Mouse (Mus musculus) lung, adult 2 months (tissue): ENCODE data around the gene Esyt3. TPM values are rescaled to one million over a fixed set of nuclear protein-coding genes. Genes with fewer than 3 reads are reported as not detected.
A peak's percentile ranks its signal among the peaks of the same experiment; 100 is the strongest.

ENCODE experiments used
- DNase-seq: peaks from one replicate; pipeline ENCODE4 v3.0.0; 2022
- H3K4me1 ChIP-seq: fragments of 200-500 bp; 2 replicates; pipeline ENCODE4 v1.6.1; 2011; ENCODE audit warnings: low read length; ENCODE audit not compliant: control insufficient read depth, insufficient read depth
- H3K4me3 ChIP-seq: fragments of 200-500 bp; replicated peaks from 2 replicates; pipeline ENCODE3; 2011; ENCODE audit warnings: low read depth, mild to moderate bottlenecking, control low read depth, low read length; ENCODE audit errors: extremely low read depth
- CTCF ChIP-seq: fragments of 200-500 bp; IDR thresholded peaks from 2 replicates; pipeline ENCODE4 v1.5.1; 2011; ENCODE audit warnings: mild to moderate bottlenecking, low read length, control low read depth; ENCODE audit not compliant: insufficient read depth
- POLR2A ChIP-seq: fragments of 200-500 bp; IDR thresholded peaks from 2 replicates; pipeline ENCODE4 v1.6.1; 2011; ENCODE audit warnings: low read depth, mild to moderate bottlenecking, control low read depth, low read length, borderline replicate concordance; ENCODE audit errors: extremely low read depth
- WGBS: fragments of 180-500 bp; shearing (Covaris S2); methylation state at CpG from one replicate; pipeline ENCODE4 v1.1.7; 2018; 5-methylcytosine and 5-hydroxymethylcytosine counted together
- polyA plus RNA-seq: library from polyadenylated mRNA; depleted of rRNA; stranded (reverse); fragments of >200 nt; gene quantifications from 2 replicates; pipeline ENCODE4 v1.2.3, GENCODE M21; 2012

The Esyt3 gene
- polyA plus RNA-seq, 1 experiment = 11.0 TPM

DNA sequence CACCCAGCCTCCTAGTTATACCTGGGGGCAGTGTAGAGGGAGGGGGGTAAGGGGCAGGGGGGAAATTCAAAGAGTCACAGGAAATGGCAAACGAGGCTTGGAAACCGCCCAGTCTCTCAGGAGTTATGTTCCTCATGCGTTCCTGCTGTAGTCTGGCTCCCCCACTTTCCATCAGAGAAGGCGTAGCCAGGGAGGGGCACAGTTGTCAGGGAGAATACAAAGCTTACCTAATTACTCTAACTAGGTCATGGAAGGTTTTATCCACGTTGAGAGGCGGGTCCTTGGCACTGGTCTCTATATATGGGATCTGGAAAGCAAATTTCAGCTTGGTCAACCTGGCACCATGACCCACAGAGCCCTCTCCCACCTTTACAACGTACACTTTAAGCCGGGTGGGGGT, 31.1 kb upstream of the Esyt3 start:
- no peak overlapping the region for H3K4me3 ChIP-seq
- DNase-seq = no peak
- 63% methylated on average over 8 of the region's 8 CpGs for WGBS
- no peak for TF ChIP-seq POLR2A
- no peak for TF ChIP-seq CTCF
- no peaks in the 10 kb centered on the region for H3K4me1 ChIP-seq

DNA sequence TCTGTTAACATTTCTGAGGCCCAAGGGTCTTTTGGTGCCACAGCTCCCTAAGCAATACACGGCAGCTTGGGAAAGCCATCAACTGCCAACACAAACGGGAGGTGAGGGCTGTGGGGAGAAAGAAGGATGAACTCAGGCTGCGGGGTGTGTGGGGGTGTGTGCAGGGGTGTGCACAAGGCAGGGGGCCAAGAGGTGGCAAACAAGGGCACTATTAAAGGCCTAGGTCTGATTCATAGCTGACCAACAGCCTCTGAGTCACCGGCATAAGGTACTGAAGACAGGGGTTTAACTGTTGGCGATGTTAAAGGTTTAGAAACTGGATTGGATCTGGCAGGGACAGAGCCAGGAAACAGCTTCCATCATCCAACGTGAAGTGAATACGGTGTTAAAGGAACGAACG, 30.5 kb upstream of the Esyt3 start:
- TF ChIP-seq POLR2A (no peak), CTCF (no peak)
- no peak for DNase-seq
- 76% methylated on average over 9 of the region's 9 CpGs for WGBS
- Histone ChIP-seq H3K4me1 (no peaks in the 10 kb centered on the region), H3K4me3 (no peak overlapping the region)

DNA sequence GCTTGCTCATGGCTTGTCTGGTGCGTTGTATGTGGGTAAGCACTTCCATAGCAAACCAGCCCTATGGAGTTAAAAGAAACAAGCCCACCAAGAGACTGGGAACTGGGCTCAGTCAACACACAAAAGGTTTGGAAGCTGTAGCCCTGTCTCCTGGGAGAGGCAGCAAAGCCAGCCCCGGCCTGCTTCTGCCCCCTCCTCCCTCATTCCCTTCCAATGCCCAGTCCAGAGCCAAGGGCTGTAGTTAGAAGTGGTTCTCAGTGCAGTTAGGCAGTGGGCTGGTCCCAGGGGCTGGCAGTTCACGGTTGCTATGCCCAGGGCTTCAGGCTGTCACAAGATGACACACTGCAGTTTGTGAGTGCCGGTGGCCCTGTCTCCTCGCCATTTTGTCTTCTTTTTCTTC, 29.7 kb upstream of the Esyt3 start:
- Histone ChIP-seq H3K4me1 (no peaks in the 10 kb centered on the region), H3K4me3 (no peak overlapping the region)
- DNase-seq = no peak
- TF ChIP-seq CTCF (no peak), POLR2A (no peak)
- WGBS = 76% methylated on average over 5 of the region's 5 CpGs

DNA sequence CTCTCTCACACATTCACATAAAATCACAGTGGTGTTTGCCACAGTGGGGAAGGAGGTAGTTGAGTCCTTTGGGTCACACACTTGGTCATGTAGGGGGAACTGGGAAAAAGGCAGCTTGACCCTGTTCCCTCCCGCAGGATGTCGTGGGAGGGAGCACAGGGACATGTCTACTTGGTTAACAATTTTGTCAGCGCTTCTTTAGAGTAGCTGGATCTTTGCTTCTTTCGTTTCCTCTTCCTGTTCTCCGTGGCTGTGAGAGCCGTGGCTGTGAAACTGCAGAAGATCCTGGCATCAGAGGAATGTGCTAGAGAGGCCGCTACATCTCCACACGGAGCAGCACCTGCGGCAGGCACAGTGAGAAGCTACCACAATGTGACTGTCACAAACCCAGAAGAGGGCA, 24.2 kb upstream of the Esyt3 start:
- no peaks in the 10 kb centered on the region for H3K4me1 ChIP-seq
- TF ChIP-seq CTCF = no peak
- no peak for TF ChIP-seq POLR2A
- 49% methylated on average over 9 of the region's 9 CpGs for WGBS
- no peak for DNase-seq
- H3K4me3 ChIP-seq = no peak overlapping the region

DNA sequence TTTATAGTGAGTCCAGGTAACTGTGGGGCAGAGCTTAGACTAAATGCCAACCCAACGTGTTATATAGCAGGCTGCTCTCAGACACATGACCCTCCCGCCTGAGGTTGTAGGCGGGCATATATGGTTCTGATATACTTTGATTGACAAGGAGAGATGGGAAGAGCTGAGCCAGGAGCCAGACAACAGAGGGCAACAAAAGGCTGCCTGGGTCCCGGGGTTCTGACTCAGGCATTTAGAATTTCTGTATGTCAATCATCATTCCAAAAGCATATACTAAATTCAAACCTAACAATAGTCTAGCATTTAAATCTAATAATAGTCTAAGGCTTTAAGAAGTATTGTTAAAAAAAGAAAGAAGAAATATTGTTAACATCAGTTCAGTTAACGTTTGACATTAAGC, 20.8 kb upstream of the Esyt3 start:
- TF ChIP-seq POLR2A (no peak), CTCF (no peak)
- no peak for DNase-seq
- 55% methylated on average over 5 of the region's 5 CpGs for WGBS
- Histone ChIP-seq H3K4me3 (no peak overlapping the region), H3K4me1 (peaks cover 2% of the 10 kb centered on the region)

DNA sequence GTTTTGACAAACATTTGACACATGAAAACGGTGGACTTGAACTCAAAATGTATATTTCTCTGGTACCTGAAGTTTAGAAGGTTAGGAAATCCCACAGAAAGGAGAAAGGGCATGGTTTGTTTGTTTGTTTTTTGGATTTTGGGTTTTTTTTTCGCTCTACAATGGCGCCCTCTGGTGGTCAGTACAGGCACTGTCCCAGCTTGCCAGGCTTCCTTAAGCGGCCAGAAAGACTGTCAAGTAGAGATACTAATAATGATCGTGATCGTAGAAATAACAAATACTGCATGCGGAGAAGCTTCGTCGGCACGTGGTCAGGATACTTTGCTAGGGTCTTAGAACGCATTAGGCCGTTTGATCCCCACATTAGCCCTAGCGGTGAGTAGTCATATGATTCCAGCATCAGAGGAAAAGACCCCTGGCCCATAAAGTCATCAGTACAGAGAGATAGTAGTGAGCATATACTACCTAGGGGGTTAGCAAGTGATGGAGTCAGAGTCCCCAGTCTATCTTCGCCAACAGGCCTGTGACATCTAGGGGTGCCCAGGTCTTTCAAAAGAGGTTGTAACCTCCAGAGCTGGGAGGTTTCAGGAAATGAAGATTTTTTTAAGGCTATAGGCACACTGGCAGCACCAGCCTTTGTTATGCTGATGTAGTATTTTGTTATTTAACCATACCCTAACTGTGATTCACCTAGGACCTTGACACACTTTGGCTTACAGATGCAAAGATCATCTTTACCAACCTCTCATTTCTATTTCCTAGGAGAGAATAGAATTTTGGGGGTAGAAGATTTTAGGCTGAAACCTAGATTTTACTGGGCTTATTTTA, 18.4 kb upstream of the Esyt3 start:
- WGBS = 6% methylated on average over 14 of the region's 14 CpGs
- H3K4me1 ChIP-seq = peaks cover 2% of the 10 kb centered on the region
- TF ChIP-seq POLR2A (no peak), CTCF (peak; percentile 85)
- DNase-seq = peak; percentile 65
- no peak overlapping the region for H3K4me3 ChIP-seq

DNA sequence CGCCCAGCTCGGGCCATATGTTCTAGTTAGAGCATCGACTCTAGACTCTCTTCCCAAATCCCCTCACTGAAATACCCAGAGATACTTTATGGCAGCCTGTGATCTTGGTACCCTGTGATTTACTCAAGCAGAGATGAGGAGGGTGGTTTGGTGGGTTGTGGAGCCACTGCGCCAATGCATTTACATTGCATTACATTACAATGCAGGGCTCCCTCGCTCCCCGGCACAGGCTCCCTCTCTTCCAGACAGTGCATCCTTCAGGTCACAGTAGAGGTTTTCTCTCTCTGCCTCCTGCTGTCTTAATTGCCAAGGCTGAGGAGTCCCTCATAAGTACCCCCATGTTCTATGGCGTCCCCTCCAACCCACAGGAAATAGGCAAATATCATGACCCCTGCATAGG, 10.1 kb upstream of the Esyt3 start:
- TF ChIP-seq POLR2A (no peak), CTCF (no peak)
- WGBS = 73% methylated on average over 7 of the region's 7 CpGs
- DNase-seq = no peak
- no peaks in the 10 kb centered on the region for H3K4me1 ChIP-seq
- H3K4me3 ChIP-seq = no peak overlapping the region

DNA sequence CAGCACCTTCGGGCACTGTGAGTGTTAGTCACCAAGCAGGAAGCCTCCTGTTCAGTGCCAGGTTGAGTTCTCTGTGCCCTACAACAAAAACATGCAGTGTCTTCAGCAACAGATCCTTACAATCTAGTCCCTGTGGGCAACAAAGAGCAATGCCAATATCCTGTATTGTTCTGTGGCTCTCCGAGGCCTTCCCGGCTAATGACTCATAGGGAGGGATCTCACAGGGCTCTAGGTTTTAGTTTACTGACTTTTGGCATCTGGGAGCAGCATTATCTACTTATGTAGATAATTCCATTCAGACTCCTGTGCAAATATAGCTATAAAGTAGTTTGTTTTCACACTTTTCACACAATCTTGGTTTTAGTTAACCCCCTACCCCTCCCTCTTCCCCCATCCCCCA, 7.5 kb upstream of the Esyt3 start:
- Histone ChIP-seq H3K4me1 (no peaks in the 10 kb centered on the region), H3K4me3 (no peak overlapping the region)
- TF ChIP-seq CTCF (no peak), POLR2A (no peak)
- 61% methylated on average over 3 of the region's 3 CpGs for WGBS
- no peak for DNase-seq

DNA sequence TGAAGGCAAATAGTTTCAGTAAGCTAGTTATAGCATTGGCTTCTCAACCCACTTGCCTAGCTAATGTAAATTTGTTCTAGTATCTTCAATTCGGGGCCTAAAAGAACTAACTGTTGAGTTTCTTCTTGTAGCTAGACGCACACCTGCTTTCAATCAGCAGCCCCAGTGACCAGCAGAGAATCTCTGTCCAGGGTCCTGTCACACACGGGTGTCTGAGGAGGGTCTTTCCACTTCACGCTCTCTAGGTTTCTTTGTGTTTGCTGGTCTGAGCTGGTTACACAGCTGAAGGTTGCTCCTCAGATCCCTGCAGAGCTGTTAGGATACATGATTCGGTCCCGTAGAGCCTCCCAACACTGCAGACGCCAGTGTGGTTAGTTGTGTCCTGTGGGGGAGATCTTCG, 4.7 kb upstream of the Esyt3 start:
- H3K4me3 ChIP-seq = no peak overlapping the region
- 59% methylated on average over 8 of the region's 8 CpGs for WGBS
- no peak for DNase-seq
- TF ChIP-seq CTCF = no peak
- no peak for TF ChIP-seq POLR2A
- H3K4me1 ChIP-seq = no peaks in the 10 kb centered on the region

DNA sequence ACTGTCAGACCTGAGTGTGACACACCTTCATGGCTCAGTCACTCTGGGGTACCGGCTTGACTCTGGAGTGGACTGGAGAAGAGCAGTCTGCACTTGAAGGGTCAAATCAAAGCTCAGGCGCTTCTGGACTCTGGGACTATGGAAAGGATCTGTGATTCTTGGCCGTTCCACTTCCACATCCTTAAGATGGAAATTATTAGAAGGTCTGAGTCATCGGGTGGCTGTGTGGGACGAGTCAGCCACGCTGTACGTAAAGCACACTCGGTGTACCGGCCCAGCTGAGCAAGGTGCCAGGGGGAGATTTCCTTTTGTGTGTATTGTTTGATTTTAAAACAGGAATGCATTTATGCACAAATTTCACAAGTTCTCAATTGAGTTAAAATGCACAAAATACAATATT, 3.6 kb upstream of the Esyt3 start:
- peaks cover 3% of the 10 kb centered on the region; the same call in 1 of the 2 replicates for H3K4me1 ChIP-seq
- WGBS = 68% methylated on average over 9 of the region's 9 CpGs
- H3K4me3 ChIP-seq = no peak overlapping the region
- DNase-seq = no peak
- TF ChIP-seq CTCF = no peak
- TF ChIP-seq POLR2A = no peak
